Mouse (Mus musculus): ENCODE measurements at regions not wholly inside any gene's neighbourhood (a gene's known extent, or its start where the extent isn't known, plus 50 kb on each side); places are given as distances from the start of the nearest gene placed in this dataset.

- no peak for DNase-seq (ENCODE audit: low read depth, low spot score)
Observed at GRCm38 (mm10) chr16:78247189-78247588, 54.1 kb upstream of the Cxadr start.

- no peak for DNase-seq (ENCODE audit: low read depth, low spot score)
Observed at GRCm38 (mm10) chr16:78242678-78243077, 58.6 kb upstream of the Cxadr start.

GRCm38 (mm10) chr16:78240152-78240551 lies 61.1 kb upstream of the Cxadr start:
- no peak for DNase-seq (ENCODE audit: low read depth, low spot score)

- DNase-seq (ENCODE audit: low read depth, low spot score), result peak; percentile 72
Observed at GRCm38 (mm10) chr16:78238052-78238701, 63.1 kb upstream of the Cxadr start.

GRCm38 (mm10) chr16:78237641-78238051 lies 63.6 kb upstream of the Cxadr start:
- no peak for DNase-seq (ENCODE audit: low read depth, low spot score)

GRCm38 (mm10) chr16:78236746-78237640 lies 64.3 kb upstream of the Cxadr start:
- peak; percentile 54 for DNase-seq (ENCODE audit: low read depth, low spot score)

GRCm38 (mm10) chr16:78232205-78232604 lies 69.1 kb upstream of the Cxadr start:
- no peak for DNase-seq (ENCODE audit: low read depth, low spot score)

GRCm38 (mm10) chr16:78229013-78229412 lies 72.3 kb upstream of the Cxadr start:
- no peak for DNase-seq (ENCODE audit: low read depth, low spot score)

GRCm38 (mm10) chr16:78222377-78222776 lies 78.9 kb upstream of the Cxadr start:
- DNase-seq (ENCODE audit: low read depth, low spot score), result no peak

- no peak for DNase-seq (ENCODE audit: low read depth, low spot score)
Observed at GRCm38 (mm10) chr16:78221781-78222180, 79.5 kb upstream of the Cxadr start.

GRCm38 (mm10) chr16:78217633-78218032 lies 83.7 kb upstream of the Cxadr start:
- no peak for DNase-seq (ENCODE audit: low read depth, low spot score)

- no peak for DNase-seq (ENCODE audit: low read depth, low spot score)
Observed at GRCm38 (mm10) chr16:78216752-78217351, 84.4 kb upstream of the Cxadr start.

- no peak for DNase-seq (ENCODE audit: low read depth, low spot score)
Observed at GRCm38 (mm10) chr16:78211687-78212086, 89.6 kb upstream of the Cxadr start.

GRCm38 (mm10) chr16:78208321-78208720 lies 93.0 kb upstream of the Cxadr start:
- DNase-seq (ENCODE audit: low read depth, low spot score), result no peak

GRCm38 (mm10) chr16:78204332-78204731 lies 97.0 kb upstream of the Cxadr start:
- no peak for DNase-seq (ENCODE audit: low read depth, low spot score)

- no peak for DNase-seq (ENCODE audit: low read depth, low spot score)
Observed at GRCm38 (mm10) chr16:78200044-78200830, 101.1 kb upstream of the Cxadr start.

GRCm38 (mm10) chr16:78199252-78199651 lies 102.0 kb upstream of the Cxadr start:
- no peak for DNase-seq (ENCODE audit: low read depth, low spot score)

- peak; percentile 79 for DNase-seq (ENCODE audit: low read depth, low spot score)
Observed at GRCm38 (mm10) chr16:78198642-78199121, 102.6 kb upstream of the Cxadr start.

GRCm38 (mm10) chr16:78197252-78197896 lies 103.9 kb upstream of the Cxadr start:
- peak; percentile 86 for DNase-seq (ENCODE audit: low read depth, low spot score)

- no peak for DNase-seq (ENCODE audit: low read depth, low spot score)
Observed at GRCm38 (mm10) chr16:78170627-78171605, 130.4 kb upstream of the Cxadr start.

Measured in mesoderm, embryonic 11.5 days (tissue).